Mouse (Mus musculus) CH12.LX (cell line): ENCODE results near the gene Gm9821. TPM values are rescaled to one million over a fixed set of nuclear protein-coding genes. Genes with fewer than 3 reads are reported as not detected.

Source experiments
- DNase-seq: peaks from one replicate; pipeline ENCODE4 v3.0.0-alpha.2; 2013; ENCODE audit errors: extremely low read depth
- H3K27ac ChIP-seq: 2 replicates; pipeline ENCODE4 v1.5.1; 2012; ENCODE audit warnings: low read depth, mild to moderate bottlenecking, control low read depth, moderate library complexity; ENCODE audit not compliant: insufficient read depth
- H3K27me3 ChIP-seq: replicated peaks from 2 replicates; pipeline ENCODE3; 2012; ENCODE audit warnings: inconsistent platforms
- H3K36me3 ChIP-seq, 2 experiments: replicated peaks in 1 of 2; 2 replicates each; pipeline versions ENCODE3 to v1.6.1; 2012; ENCODE audit warnings: inconsistent platforms in 1 of 2, low read length in 1 of 2, mild to moderate bottlenecking in 1 of 2, mixed read lengths in 1 of 2, moderate library complexity in 1 of 2; ENCODE audit not compliant: control insufficient read depth in 1 of 2, insufficient read depth in 1 of 2
- H3K4me1 ChIP-seq, 2 experiments: 2 replicates each; pipeline ENCODE4 v1.6.1; 2012; ENCODE audit warnings: inconsistent platforms in 1 of 2, moderate library complexity in 1 of 2; ENCODE audit not compliant: insufficient read depth in 2 of 2, control insufficient read depth in 1 of 2
- H3K4me2 ChIP-seq: 2 replicates; pipeline ENCODE4 v1.6.1; 2012; ENCODE audit warnings: low read depth, mild to moderate bottlenecking, control low read depth; ENCODE audit not compliant: poor library complexity, insufficient read depth, severe bottlenecking
- H3K4me3 ChIP-seq, 3 experiments: fragments of 150-350 bp in 1 of 3; sonication (generic) in 1 of 3; replicated peaks in 1 of 3; 2 replicates each; pipeline versions ENCODE3 to v1.5.1; 2011 to 2012; ENCODE audit warnings: low read depth in 2 of 3, low read length in 2 of 3, mild to moderate bottlenecking in 2 of 3, moderate library complexity in 2 of 3, control low read depth in 1 of 3, improper control_type of control experiment in 1 of 3, inconsistent platforms in 1 of 3, mixed read lengths in 1 of 3; ENCODE audit not compliant: poor library complexity in 1 of 3
- H3K79me2 ChIP-seq: replicated peaks from 2 replicates; pipeline ENCODE4 v1.6.1; 2012; ENCODE audit warnings: mild to moderate bottlenecking, moderate library complexity; ENCODE audit not compliant: control insufficient read depth, poor library complexity, insufficient read depth, severe bottlenecking; ENCODE audit errors: extremely low read depth
- H3K9ac ChIP-seq: 2 replicates; pipeline ENCODE4 v1.6.1; 2012; ENCODE audit warnings: low read depth, mild to moderate bottlenecking, control low read depth, moderate library complexity; ENCODE audit not compliant: insufficient read depth
- H3K9me3 ChIP-seq: replicated peaks from 2 replicates; pipeline ENCODE3; 2012; ENCODE audit warnings: low read length, inconsistent platforms, mixed read lengths
- BHLHE40 ChIP-seq: IDR thresholded peaks from 2 replicates; pipeline ENCODE4 v1.6.1; 2011; ENCODE audit warnings: mild to moderate bottlenecking, low read depth, low read length, improper control_type of control experiment
- CTCF ChIP-seq, 2 experiments: IDR thresholded peaks in 1 of 2; conservative IDR thresholded peaks in 1 of 2; 2 replicates each; pipeline ENCODE4 v1.5.1; 2011 to 2012; ENCODE audit warnings: low read depth in 2 of 2, low read length in 2 of 2, improper control_type of control experiment in 1 of 2, inconsistent platforms in 1 of 2, mild to moderate bottlenecking in 1 of 2, moderate library complexity in 1 of 2
- ELF1 ChIP-seq: IDR thresholded peaks from 2 replicates; pipeline ENCODE4 v1.6.1; 2014; ENCODE audit warnings: low read depth, mild to moderate bottlenecking, inconsistent platforms, low read length, improper control_type of control experiment
- EP300 ChIP-seq: IDR thresholded peaks from 2 replicates; pipeline ENCODE4 v1.6.1; 2011; ENCODE audit warnings: low read length, improper control_type of control experiment
- IRF4 ChIP-seq: IDR thresholded peaks from 2 replicates; pipeline ENCODE4 v1.6.1; 2014; ENCODE audit warnings: low read depth, mild to moderate bottlenecking, inconsistent platforms, low read length, improper control_type of control experiment
- JUN ChIP-seq: IDR thresholded peaks from 2 replicates; pipeline ENCODE4 v1.6.1; 2011; ENCODE audit warnings: low read depth, mild to moderate bottlenecking, low read length, improper control_type of control experiment, moderate library complexity; ENCODE audit not compliant: insufficient read depth
- JUND ChIP-seq: conservative IDR thresholded peaks from 2 replicates; pipeline ENCODE4 v1.6.1; 2011; ENCODE audit warnings: low read depth, low read length, improper control_type of control experiment
- MAZ ChIP-seq: IDR thresholded peaks from 2 replicates; pipeline ENCODE4 v1.6.1; 2012; ENCODE audit warnings: low read depth, mild to moderate bottlenecking, inconsistent platforms, low read length, improper control_type of control experiment, moderate library complexity
- MEF2A ChIP-seq: IDR thresholded peaks from 2 replicates; pipeline ENCODE4 v1.6.1; 2014; ENCODE audit warnings: low read depth, mild to moderate bottlenecking, inconsistent platforms, low read length, improper control_type of control experiment, borderline replicate concordance
- MXI1 ChIP-seq: IDR thresholded peaks from 2 replicates; pipeline ENCODE4 v1.6.1; 2011; ENCODE audit warnings: mild to moderate bottlenecking, low read depth, low read length, improper control_type of control experiment
- MYC ChIP-seq: IDR thresholded peaks from 2 replicates; pipeline ENCODE4 v1.6.1; 2011; ENCODE audit warnings: low read depth, mild to moderate bottlenecking, improper control_type of control experiment, low read length
- NELFE ChIP-seq: IDR thresholded peaks from 2 replicates; pipeline ENCODE4 v1.6.1; 2011; ENCODE audit warnings: low read depth, low read length, improper control_type of control experiment
- NRF1 ChIP-seq: IDR thresholded peaks from 2 replicates; pipeline ENCODE4 v1.6.1; 2014; ENCODE audit warnings: low read depth, mild to moderate bottlenecking, inconsistent platforms, low read length, improper control_type of control experiment, moderate library complexity
- POLR2AphosphoS2 ChIP-seq: IDR thresholded peaks from 2 replicates; pipeline ENCODE4 v1.6.1; 2011; ENCODE audit warnings: low read depth, low read length, improper control_type of control experiment
- RAD21 ChIP-seq: IDR thresholded peaks from 2 replicates; pipeline ENCODE4 v1.6.1; 2011; ENCODE audit warnings: low read depth, mild to moderate bottlenecking, low read length, improper control_type of control experiment, moderate library complexity
- RCOR1 ChIP-seq: conservative IDR thresholded peaks from 2 replicates; pipeline ENCODE4 v1.6.1; 2012; ENCODE audit warnings: low read depth, mild to moderate bottlenecking, inconsistent platforms, low read length, improper control_type of control experiment
- SIN3A ChIP-seq: IDR thresholded peaks from 2 replicates; pipeline ENCODE4 v1.6.1; 2012; ENCODE audit warnings: low read length, improper control_type of control experiment, inconsistent platforms
- SMC3 ChIP-seq: IDR thresholded peaks from 2 replicates; pipeline ENCODE4 v1.6.1; 2011; ENCODE audit warnings: low read depth, low read length, improper control_type of control experiment
- TBP ChIP-seq: conservative IDR thresholded peaks from 2 replicates; pipeline ENCODE4 v1.6.1; 2011; ENCODE audit warnings: low read depth, low read length, improper control_type of control experiment
- TCF12 ChIP-seq: IDR thresholded peaks from 2 replicates; pipeline ENCODE4 v1.6.1; 2014; ENCODE audit warnings: low read depth, mild to moderate bottlenecking, inconsistent platforms, low read length, improper control_type of control experiment
- UBTF ChIP-seq: IDR thresholded peaks from 2 replicates; pipeline ENCODE4 v1.6.1; 2012; ENCODE audit warnings: low read depth, mild to moderate bottlenecking, inconsistent platforms, low read length, improper control_type of control experiment, moderate library complexity
- USF2 ChIP-seq: conservative IDR thresholded peaks from 2 replicates; pipeline ENCODE4 v1.6.1; 2011; ENCODE audit warnings: low read depth, low read length, improper control_type of control experiment
- ZC3H11A ChIP-seq: IDR thresholded peaks from 2 replicates; pipeline ENCODE4 v1.6.1; 2012; ENCODE audit warnings: low read depth, mild to moderate bottlenecking, inconsistent platforms, low read length, improper control_type of control experiment
- ZKSCAN1 ChIP-seq: IDR thresholded peaks from 2 replicates; pipeline ENCODE4 v1.6.1; 2012; ENCODE audit warnings: low read depth, inconsistent platforms, low read length, improper control_type of control experiment, borderline replicate concordance
- dilution Hi-C: fragments of 300-500 bp; cut with MboI; formaldehyde crosslinking; loops from 2 replicates; pipeline ENCODE4 v1.14.3; 2020; ENCODE audit warnings: low sequenced_read_pairs; ENCODE audit not compliant: extremely low pct_unique_long_range_greater_than_20kb, extremely low pct_ligation_motif_present
- in situ Hi-C: fragments of 300-500 bp; cut with MboI; formaldehyde crosslinking; loops from 3 replicates; pipeline ENCODE4 v1.14.3; 2019; ENCODE audit warnings: low sequenced_read_pairs, low pct_ligation_motif_present, low pct_unique_long_range_greater_than_20kb, mixed read lengths
- polyA plus RNA-seq: library from polyadenylated mRNA; unstranded; fragments of >175 nt; gene quantifications from 2 replicates; pipeline ENCODE4 v1.2.1, GENCODE M21; 2012; ENCODE audit warnings: low read depth; ENCODE audit not compliant: insufficient read length
- total RNA-seq, 2 experiments: library from RNA; depleted of rRNA; stranded (reverse); fragments of 300-350 nt in 1 of 2; fragments of >200 nt in 1 of 2; gene quantifications; 2 replicates each; pipeline ENCODE4 v1.2.3; 2012 to 2014

Gene Gm9821
- total and polyA plus RNA-seq, 3 experiments, result 0.25 to 3.8 TPM; not detected in 1

GRCm38 (mm10) chr2:91987542-91987941, 42.0 kb downstream of the Gm9821 start:
- Histone ChIP-seq H3K79me2 (no peaks in the 10 kb centered on the region), H3K4me2 (no peak overlapping the region), H3K9me3 (peaks cover 8% of the 10 kb centered on the region), H3K9ac (no peak overlapping the region), H3K4me3 (no peak overlapping the region), H3K4me1 (peaks cover 3 to 23% of the 10 kb centered on the region in 2 experiments; a peak in 3 of 4 replicates), H3K36me3 (peaks cover 0 to 6% of the 10 kb centered on the region in 2 experiments), H3K27me3 (peaks cover 17% of the 10 kb centered on the region), H3K27ac (no peak overlapping the region)
- TF ChIP-seq ZKSCAN1 (no peak), UBTF (no peak), IRF4 (peak; percentile 54; the same call in 1 of the 2 replicates), JUND (no peak; the same call in 1 of the 2 replicates), RAD21 (peak; percentile 90), CTCF (conservative IDR thresholded peaks at IDR 0.05 in 1 of 2, IDR thresholded peaks at IDR 0.05 in 1 of 2; ENCODE audit: low read depth in 2 of 2, low read length in 2 of 2) (peak; percentile 87 to 93), MEF2A (peak; percentile 46; the same call in 1 of the 2 replicates), TBP (no peak), BHLHE40 (0 out of 2 replicates have a peak, but pooled peaks have one; percentile 20), TCF12 (0 out of 2 replicates have a peak, but pooled peaks have one; percentile 36), MXI1 (peak; percentile 43; the same call in 1 of the 2 replicates), MAZ (peak; percentile 72), SMC3 (peak; percentile 91), POLR2AphosphoS2 (no peak), ELF1 (0 out of 2 replicates have a peak, but pooled peaks have one; percentile 12), NRF1 (no peak), MYC (0 out of 2 replicates have a peak, but pooled peaks have one; percentile 29), RCOR1 (no peak), ZC3H11A (peak; percentile 82), JUN (no peak), USF2 (no peak), EP300 (0 out of 2 replicates have a peak, but pooled peaks have one; percentile 12), SIN3A (peak; percentile 55; the same call in 1 of the 2 replicates), NELFE (peak; percentile 48; the same call in 1 of the 2 replicates)
- in situ Hi-C loops (loop anchor here (5.0 kb wide), 3 partner anchors 45 to 445 kb away; partner anchors contain the start of gene Cry2), dilution Hi-C loops (no loop called here)
- DNase-seq, result peak; percentile 86
